Mouse (Mus musculus) adrenal gland (tissue): ENCODE results near the gene Vgll4.

Experiments used
- intact Hi-C: fragments of 180-260 bp; cut with DNase I; formaldehyde crosslinking; loops from one replicate; pipeline ENCODE4 v1.15.1; 2025

The Vgll4 gene

DNA sequence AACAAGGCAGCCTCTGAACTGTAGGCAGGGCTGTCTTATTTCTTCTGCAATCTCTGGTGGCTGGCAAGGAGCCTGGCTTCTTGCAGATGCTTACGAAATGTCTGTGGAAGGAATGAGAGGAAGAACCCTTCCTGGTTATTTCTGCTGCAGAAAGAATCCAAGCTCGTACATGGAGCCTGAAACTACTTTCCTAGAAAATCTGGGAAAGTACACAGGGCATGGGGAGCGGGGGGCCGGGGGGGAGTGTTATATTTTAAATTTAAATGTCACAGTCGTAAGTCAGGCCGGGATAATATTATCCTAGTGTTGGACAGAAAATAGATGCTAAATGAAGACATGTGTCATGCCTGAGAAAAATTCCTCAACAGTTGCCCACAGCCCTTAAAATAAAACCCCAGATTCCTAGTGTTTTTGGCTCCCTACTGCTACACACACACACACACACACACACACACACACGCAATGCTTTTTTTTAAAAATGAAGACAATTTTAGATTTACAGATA lies 7.2 kb upstream of the Vgll4 start:
- intact Hi-C loops, result no loop called here

DNA sequence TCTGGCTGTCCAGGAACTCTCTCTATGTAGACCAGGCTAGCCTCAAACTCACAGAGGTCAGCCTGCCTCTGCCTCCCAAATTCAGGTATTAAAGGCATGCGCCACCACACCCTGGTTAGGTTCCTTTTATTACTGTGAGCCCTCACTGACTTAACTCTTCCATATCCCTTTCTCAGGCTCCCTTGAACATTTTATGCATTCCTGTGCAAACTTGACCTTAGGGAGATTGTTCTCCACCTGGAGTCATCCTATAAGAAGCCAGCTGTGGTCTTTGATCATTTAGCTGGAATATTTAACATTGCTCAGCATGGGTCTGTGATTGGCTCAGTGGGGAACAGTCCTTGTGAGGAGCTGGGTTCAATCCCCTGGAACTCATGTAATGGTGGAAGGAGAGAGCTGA lies 4.5 kb upstream of the Vgll4 start:
- intact Hi-C loops, result no loop called here

DNA sequence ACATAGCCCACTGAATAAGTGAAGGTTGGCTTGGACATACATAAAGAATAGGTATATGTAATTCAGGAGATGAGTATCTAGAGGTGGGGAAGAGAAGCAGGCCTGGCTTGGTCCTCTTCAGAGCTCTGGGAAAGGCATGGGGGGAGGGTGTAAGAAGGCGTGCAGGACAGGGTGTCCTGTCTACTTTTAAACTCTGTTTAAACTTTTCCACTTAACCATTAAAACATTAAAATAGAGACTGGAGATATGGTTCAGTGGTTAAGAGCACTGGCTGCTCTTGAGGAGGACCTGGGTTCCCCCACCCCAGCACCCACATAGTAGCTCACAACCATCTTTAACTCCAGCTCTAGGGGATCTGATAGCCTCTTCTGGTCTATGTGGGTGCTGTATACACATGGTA lies 3.2 kb upstream of the Vgll4 start:
- intact Hi-C loops, result no loop called here

DNA sequence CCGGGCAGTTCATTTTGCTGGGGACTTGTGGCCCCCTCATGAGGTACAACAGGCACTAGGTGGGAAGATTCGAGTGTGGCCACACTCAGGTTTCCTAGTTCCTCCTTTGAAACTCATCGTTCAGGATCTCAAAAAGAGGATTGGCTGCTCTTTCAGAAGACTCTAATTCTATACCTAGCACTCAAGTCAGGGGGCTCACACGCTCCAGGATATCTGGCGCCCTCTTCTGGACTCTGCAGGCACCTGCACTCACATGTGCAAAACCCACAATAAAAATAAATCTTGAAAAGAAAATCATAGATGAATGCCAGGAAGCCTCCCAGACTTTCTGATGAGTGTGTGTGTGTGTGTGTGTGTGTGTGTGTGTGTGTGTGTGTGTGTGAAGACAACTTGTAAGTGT lies 1.1 kb upstream of the Vgll4 start:
- intact Hi-C loops, result no loop called here

DNA sequence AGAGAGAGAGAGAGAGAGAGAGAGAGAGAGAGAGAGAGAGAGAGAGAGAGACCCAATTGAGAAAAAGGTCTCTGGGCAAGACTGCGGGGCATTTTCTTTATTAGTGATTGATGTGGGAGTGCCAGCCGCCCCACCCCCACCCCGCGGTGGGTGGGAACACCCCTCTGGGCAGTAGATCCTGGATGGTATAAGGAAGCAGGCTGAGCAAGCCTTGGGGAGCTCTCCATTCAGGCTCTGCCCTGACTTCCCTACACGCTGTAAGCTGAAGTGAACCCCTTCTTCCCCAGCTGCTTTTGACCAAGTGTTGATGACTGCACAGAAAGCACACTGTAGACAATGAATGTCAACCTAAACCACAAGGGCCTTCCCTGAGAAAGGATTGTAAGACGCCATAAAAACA lies 592 bp upstream of the Vgll4 start:
- intact Hi-C loops, result no loop called here

DNA sequence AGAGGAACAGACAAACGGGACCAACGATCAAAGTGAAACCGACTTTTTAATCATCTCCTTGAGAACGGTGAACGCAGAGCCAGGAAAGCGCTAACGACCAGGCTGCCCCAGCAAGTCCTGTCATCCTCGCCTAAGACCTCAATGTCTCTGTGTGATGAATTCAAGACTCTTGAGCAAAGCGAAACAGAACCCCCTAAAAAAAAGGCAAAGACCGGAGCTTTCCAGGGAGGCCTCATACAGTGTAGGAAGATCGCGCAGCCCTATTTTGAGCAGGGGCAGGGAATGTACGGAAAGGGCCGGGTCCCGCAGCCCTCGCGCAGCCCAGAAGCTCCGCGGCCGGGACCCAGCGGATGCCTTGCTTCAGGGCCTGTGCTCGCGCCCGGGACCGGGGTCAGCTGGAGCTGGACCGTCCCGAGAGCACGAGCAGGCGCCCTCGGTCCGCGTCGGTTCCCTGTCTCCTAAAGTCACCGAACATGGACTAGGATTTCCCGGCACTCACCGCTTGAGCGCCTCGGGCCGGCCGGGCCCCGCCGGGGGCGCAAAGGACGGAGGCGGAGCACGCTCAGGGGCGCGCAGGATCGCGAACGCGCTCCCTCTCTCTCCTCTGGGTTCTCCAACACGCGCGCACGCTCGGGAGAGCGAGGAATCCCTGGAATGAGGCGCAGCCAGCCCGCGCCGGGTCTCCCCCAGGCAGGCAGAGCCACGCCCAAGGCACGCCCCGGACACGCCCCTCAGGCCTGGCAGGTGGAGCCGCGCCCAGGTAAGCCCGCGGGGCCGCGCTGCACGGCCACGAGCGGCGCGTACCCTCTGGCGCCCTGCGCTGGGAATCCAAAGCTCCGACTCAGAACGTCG lies 1.2 kb downstream of the Vgll4 start:
- intact Hi-C loops, result no loop called here

DNA sequence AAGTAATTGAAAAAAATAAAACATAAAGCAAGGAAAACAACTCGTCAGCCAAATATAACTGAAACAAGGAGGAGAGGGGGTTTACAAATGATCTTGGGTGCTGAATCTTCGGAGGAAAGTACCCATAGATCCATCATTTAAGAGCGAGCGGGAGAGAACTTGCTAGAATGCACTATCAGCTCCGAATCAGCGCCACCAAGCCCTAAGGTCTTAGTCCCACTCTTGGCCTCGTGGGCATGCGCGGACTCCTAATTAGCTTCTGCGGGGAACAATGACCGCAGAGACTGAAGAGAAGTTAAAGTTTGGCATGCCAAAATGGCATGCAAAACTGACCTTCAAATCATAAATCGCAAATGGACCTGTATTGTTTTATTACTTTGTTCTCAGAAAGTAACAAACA lies 2.2 kb downstream of the Vgll4 start:
- intact Hi-C loops, result no loop called here

DNA sequence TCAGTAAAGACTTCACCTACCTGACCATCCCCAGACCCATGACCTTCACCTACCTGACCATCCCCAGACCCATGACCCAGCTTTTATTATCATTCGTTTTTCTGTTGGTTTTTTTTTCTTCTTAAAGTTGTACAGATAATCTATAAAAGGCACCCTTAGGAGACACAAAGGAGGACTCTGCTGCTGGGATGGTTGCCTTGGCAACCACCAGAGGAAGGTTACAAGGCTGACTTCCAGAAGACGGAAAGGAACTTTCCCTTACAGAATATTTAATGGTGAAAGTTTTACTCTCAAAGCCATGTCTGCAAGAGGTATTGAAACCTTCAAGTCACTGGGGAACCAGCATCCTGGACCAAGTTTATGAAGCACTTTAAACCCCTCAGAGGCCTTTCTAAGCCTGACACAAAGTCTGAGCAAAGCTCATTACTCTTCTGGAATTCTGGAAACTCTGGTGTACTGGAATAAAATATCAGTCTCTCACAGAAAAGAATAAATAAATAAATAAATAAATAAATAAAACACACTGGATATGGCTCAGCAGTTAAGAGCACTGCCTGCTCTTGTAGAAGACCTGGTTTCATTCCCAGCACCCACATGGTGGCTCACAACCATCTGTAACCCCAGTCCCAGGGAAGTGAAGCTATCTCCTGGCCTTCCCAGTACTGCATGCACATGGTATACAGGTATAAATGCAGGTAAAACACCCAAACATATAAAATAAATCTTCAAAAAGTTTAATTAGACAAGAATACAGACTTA lies 3.2 kb downstream of the Vgll4 start:
- intact Hi-C loops, result no loop called here

DNA sequence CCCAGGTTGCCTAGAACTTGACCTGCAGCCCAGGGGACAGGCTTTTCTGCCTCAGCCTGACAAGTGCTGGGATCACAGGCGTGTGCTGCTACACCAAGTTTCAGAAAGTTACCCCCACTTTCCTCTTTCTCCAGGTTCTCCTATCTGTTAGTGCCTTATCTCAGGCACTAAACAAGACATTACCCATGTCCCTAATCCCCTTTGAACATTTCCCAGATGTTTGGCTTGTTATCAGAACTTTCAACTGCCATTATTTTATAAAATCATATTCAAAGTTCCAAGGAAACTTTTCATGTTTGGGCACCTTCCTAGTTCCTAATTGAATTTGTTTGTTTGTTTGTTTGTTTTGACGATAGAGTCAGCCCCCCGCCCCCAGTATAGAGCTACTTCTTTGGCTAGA lies 4.0 kb downstream of the Vgll4 start:
- intact Hi-C loops, result no loop called here

DNA sequence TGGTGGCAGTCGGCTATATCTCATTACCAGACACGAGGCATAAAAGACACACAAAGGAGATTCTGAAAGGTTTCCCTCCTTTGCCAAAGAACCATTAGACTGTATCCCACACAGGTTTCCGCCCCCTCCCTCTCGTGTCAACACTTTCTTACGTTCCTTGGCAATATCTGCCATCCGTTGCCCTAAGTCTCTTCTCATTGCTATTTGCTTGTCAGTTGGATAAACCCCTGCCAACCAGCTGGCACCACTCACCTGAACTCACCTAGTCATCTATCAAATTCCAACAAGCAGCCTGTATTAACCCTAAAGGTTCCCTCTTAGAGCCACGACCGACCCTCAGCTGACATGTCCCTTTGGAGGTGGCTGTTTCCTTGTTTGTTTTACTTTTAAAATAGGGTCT lies 4.4 kb downstream of the Vgll4 start:
- intact Hi-C loops, result no loop called here

DNA sequence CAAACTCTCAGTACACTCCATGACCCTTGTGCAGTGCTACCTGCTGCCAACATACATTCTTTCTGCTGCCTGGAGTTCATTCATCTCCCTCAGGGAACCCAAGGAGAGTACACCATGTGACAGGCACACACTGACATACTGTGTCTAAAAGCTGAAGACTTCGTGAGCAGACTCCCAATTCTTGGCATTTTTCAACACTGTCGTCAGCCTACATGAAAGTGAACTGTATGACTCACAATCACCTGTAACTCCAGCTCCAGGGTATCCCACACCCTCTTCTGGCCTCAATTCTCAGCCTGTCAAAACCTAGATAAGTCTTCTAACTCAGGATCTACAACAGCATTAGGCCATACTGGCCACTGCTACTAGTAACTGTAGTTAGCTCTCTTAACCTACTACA lies 5.6 kb downstream of the Vgll4 start:
- intact Hi-C loops, result no loop called here

DNA sequence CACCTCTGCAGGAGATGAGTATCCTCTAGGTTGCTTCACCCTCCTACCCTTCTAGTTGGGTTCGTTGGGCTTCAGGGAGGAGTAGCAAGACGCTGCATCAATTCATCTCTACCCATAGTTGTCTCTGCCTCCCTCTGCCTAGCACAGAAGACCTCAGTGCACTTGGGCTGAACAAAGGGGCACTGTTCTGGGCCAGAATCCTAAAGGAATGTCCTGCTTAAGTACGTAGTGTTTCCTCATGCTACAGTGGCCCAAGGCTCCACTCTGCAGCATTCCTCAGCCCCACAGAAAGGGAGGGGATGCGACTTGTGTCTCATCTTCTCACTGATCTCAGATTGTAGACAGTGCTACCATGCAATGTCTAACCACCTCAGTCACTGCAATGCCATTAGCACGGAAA lies 6.2 kb downstream of the Vgll4 start:
- intact Hi-C loops, result no loop called here

DNA sequence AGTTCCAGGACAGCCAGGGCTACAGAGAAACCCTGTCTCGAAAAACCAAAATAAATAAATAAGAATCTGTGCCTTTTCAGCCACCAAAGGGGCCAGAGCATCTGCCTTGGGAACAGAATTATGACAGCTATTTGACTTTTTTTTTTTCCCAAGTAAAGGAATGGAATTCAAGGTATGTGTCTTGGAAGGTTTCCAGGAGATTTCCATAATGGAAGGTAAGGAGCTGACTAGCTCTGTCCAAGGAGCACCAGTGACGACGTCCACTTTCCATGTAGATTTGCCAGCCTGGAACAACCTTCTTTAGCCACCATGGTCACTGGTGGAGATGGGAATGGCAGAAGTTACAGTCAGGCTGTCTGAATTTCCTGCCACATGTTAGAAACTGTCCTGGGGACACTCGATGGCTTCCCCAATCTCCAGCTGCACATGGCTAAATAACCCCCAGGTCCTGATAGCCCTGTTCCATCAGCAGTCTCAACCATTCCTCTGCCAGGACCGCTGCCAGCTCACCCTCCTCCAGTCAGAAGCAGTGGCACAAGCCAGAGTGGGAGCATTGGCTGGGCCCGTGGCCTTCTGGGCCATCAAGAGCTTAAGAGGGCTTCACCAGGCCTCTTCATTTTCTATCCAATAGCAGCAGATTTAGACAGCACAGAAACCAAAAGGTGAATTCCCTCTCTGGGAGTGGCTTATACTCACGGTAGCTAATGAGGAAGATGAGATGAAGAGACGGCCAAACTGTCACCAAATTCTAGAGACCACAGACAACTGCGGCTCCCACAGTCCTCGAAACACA lies 8.3 kb downstream of the Vgll4 start:
- intact Hi-C loops, result no loop called here

DNA sequence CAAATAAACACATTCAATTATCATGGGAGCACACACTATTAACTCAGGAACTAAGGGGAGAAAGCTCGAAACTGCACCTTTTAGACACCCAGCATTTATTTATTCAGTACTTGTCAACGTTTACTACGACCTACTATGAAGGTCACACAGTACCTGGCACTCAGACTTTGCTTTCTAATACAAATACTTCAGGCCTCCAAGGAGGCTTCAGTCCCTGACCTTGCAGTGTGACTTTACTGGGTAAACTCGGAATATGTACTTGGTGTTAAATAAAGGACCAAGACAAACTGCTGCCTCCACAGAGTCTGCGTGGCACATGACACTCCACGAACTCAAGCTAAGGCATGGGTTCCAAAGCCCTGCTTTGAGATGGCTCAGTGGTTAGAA lies 10.8 kb downstream of the Vgll4 start:
- intact Hi-C loops, result no loop called here

DNA sequence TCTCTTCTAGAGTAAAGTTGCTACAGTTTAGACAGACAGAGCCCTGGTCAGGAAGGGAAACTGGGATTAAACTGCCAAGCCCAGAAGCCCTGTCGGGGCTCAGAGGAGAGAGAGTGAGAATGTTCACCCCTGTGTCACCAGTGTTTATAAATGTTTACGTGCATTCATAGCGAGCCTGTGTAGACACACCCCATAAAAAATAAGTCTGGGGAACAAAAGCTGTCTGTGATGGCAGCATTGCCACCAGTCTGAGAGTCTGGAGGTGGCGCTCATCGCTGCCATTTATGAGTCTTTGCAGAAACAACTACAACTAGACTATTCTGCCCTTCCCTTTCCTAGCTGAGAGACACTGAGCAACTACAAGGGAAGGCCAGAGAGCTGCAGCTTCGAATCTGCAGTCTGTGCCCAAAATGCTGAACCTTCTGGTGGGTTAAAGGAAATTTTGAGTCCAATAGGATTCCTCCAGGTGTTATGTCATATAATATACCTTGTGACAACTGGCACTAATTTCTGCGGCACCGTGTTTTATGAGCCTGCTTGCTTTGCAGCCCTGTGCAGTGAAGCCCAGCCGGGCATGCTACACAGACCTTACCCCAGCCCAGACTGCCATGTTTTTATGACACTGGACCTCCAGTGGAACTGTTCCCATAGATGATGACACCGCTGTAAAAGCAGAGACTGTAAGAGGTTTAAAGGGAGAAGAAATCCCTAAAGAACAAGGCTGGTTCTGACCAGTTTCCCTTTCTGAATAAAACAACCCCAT lies 11.4 kb downstream of the Vgll4 start:
- intact Hi-C loops, result no loop called here

DNA sequence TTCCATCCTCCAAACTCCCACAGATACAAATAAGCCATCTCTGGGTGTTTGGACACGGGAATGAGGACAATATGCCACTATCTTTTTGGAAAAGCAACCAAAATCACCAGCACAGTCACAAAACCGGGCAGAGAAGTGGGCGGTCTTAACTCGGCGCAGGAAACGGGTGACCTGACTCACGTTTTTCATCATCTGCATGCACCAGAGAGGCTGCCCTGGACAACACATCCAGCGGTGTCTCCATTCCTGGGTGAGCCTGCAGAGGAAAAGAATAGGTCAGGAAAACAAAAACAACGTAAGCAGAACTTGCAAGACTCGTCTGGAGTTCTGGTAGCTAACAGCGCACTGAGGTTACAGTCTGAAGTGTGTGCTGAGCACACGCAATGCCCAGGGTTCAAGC lies 12.0 kb downstream of the Vgll4 start:
- intact Hi-C loops, result no loop called here

DNA sequence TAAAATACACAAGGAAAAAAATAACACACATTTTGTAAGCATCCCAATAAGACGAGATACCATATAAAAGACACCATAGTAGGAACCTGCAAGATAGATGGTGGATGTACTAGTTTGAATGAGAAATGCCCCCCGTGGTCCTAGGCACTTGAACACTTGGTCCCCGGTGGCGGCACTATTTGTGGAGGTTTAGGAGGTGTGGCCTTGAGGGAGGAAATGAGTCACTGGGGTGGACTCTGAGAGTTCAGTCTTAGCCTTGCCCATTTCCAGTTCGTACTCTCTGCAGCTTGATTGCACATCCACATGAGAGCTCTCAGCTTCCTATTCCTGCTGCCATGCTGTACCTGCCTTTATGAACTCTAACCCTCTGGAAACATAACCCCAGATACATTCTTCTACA lies 15.3 kb downstream of the Vgll4 start:
- intact Hi-C loops, result no loop called here

DNA sequence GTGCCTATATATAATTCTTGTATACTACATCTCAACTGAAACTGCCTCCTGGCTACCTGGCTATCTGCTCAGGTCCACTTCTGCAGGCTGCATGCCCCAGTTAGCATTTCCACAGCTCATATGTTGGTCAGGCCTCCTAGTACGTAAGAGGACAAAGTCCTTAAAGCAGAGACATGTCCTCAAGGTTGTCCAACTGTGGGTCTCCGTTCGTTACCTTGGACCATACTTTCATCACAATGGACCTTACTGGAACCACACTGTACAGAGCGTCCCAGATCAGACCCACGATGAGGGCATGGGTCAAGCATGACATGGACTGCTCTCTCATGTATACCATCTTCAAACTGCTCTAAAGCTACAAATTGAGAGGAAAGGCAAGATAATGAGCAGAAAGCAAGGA lies 16.2 kb downstream of the Vgll4 start:
- intact Hi-C loops, result no loop called here

DNA sequence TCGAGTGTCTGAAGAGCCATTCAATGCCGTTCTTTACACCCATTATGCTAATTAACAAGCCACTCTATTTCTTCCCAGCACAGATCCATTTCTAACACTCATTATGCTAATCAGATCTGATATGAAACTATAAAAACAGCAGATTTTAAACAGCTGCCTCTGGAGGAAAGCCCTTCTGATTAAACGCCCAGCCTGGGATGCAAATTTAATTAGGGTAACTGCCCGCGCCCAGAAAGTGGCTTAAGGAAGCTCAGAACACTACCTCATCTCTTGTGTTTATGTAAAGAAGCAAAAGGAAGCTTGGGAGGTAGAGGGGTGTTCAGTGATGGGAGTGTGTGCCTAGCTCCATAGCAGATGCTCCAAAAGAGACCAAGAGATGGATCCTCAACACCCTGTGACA lies 17.4 kb downstream of the Vgll4 start:
- intact Hi-C loops, result no loop called here

DNA sequence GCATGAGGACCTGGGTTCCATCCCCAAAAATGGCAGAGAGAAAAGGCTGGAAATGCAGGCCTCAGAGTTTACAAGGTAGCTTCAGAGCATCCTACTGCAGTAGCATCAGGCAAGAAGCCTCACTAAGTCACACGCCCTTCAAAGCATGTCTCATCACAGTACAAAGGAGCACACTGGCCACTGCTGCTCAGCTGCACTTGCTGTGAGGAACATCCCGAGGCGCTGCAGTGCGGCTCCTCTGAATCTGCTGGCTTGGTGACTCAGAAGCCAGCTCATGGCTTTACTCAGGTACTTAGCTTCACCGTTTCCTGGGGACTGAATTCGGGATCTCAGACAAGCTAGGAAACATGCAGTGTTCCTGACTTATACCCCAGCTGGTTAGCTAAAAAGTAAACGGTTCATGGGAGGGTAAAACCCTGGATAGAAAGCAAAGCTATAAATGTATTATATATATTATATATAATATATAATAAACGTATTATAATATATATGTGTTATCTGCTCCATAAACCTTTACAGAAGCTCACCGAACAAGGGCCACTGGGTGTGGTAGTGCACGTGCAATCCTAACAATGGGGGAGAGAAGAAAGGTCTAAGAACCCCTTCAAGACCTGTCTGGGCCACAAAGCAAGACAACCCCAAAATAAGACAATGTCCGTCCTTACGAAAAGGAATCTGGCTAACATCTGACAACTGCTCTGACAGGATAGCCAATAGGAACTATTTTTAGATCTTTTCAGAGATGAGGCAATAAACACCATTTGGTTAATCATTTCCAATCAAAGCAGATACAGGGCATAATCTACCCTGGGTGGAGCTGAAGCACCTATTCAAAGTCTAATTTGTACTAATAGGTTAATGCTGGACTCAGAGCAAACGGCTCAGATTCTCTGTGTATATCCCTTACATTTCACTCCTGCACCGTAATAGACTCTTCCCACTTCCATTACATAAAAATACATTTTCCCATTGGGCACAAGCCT lies 25.0 kb downstream of the Vgll4 start:
- intact Hi-C loops, result no loop called here
